In genomic region chr6:121337770-121338518, GRCm38 (mm10) we compare ENCODE assay signal across 9 mouse cellular contexts. TPM values are rescaled to one million over a fixed set of nuclear protein-coding genes. Genes with fewer than 3 reads are reported as not detected.
DNase-seq lines count a peak whose midpoint lies in the region; ATAC-seq and TF ChIP-seq lines count a peak whose summit lies in the region.
"Had no signal": no experiment of that assay in that cellular context is flagged by ENCODE, and none has a peak within 500 bp of the region (broad histone marks: within the 10 kb centered on the region; RNA-seq: fewer than 3 reads in every experiment).

No protein-coding gene starts in this region.

- no peaks in the 10 kb centered on the region; the same call in 1 of the 2 replicates for H3K27me3 ChIP-seq in cerebellum, adult 2 months (ENCODE audit: control insufficient read depth, insufficient read depth, low read length)
- H3K27me3 ChIP-seq in hindbrain, embryonic 10.5 days (ENCODE audit: insufficient read depth, poor library complexity, severe bottlenecking), result peaks cover 14% of the 10 kb centered on the region; the same call in 1 of the 2 replicates
- no peaks in the 10 kb centered on the region for H3K27me3 ChIP-seq in lung, embryonic 14.5 days (ENCODE audit: insufficient read depth, low read length)

- no peaks in the 10 kb centered on the region for H3K36me3 ChIP-seq in hindbrain, embryonic 10.5 days
- H3K36me3 ChIP-seq in lung, embryonic 14.5 days (ENCODE audit: insufficient read depth), result no peaks in the 10 kb centered on the region

- H3K27ac ChIP-seq in cerebellum, adult 2 months (ENCODE audit: insufficient read depth, low read length), result no peak overlapping the region
- H3K27ac ChIP-seq in hindbrain, embryonic 10.5 days, result no peak overlapping the region
- no peak overlapping the region for H3K27ac ChIP-seq in lung, embryonic 14.5 days (ENCODE audit: low read depth)

- WGBS in cerebellum, adult 2 months, result 12% methylated on average over 3 of the region's 3 CpGs
- WGBS in hindbrain, embryonic 10.5 days, result 29% methylated on average over 3 of the region's 3 CpGs
- 32% methylated on average over 3 of the region's 3 CpGs for WGBS in lung, embryonic 14.5 days

- H3K4me1 ChIP-seq in cerebellum, adult 2 months (ENCODE audit: control insufficient read depth, insufficient read depth, low read length), result no peaks in the 10 kb centered on the region
- H3K4me1 ChIP-seq in hindbrain, embryonic 10.5 days (replicated peaks), result peaks cover 11% of the 10 kb centered on the region; the same call in 1 of the 2 replicates
- H3K4me1 ChIP-seq in lung, embryonic 14.5 days (ENCODE audit: insufficient read depth), result no peaks in the 10 kb centered on the region

- ATAC-seq in frontal cortex, adult (ENCODE audit: low TSS enrichment), result peak; percentile 95
- ATAC-seq in lung, embryonic 14.5 days (ENCODE audit: insufficient read depth), result peak; percentile 79

- TF ChIP-seq CTCF in cerebellum, adult 2 months (IDR thresholded peaks at IDR 0.05; ENCODE audit: borderline replicate concordance, insufficient read depth, low read depth, low read length), result peak; percentile 80
- peak; percentile 94 for TF ChIP-seq CTCF in lung, embryonic 14.5 days (IDR thresholded peaks at IDR 0.05; ENCODE audit: low read depth)

- H3K9me3 ChIP-seq in hindbrain, embryonic 10.5 days, result no peaks in the 10 kb centered on the region
- no peaks in the 10 kb centered on the region for H3K9me3 ChIP-seq in lung, embryonic 14.5 days (ENCODE audit: low read depth, low read length)

- no peak overlapping the region for H3K4me3 ChIP-seq in cerebellum, adult 2 months (replicated peaks; ENCODE audit: insufficient read depth, low read depth, low read length)
- no peak overlapping the region for H3K4me3 ChIP-seq in hindbrain, embryonic 10.5 days
- H3K4me3 ChIP-seq in lung, embryonic 14.5 days (ENCODE audit: low read depth, low read length), result no peak overlapping the region
- H3K4me3 ChIP-seq: myocyte had no signal

- no peak overlapping the region for H3K4me2 ChIP-seq in lung, embryonic 14.5 days

- no peak for TF ChIP-seq POLR2A in cerebellum, adult 2 months (IDR thresholded peaks at IDR 0.05; ENCODE audit: borderline replicate concordance, insufficient read depth, low read length)

- no peak overlapping the region for H3K9ac ChIP-seq in lung, embryonic 14.5 days

- peak; percentile 82 for DNase-seq in Muller cell, postnatal 12 days (ENCODE audit: inconsistent ontology term)
- peak; percentile 59 to 66 for DNase-seq in cerebellum, adult 2 months
- peak; percentile 88 for DNase-seq in hindbrain, embryonic 10.5 days (ENCODE audit: low spot score)
- DNase-seq in layer of hippocampus, adult 8-10 months (ENCODE audit: low spot score in 2 of 2), result peak; percentile 68 to 90
- DNase-seq in lung, embryonic 14.5 days, result peak; percentile 92
- DNase-seq in ovary, adult 18-20 months (ENCODE audit: low spot score), result peak; percentile 35
- peak; percentile 53 to 69 for DNase-seq in thymus, adult 18-20 months

RNA-seq across cellular contexts. Expression of gene Slc6a12, which starts 4.9 kb away (rescaled TPM):
- polyA plus RNA-seq in cerebellum, adult 2 months (2012; rRNA removed), result 5.6 and 7.5 TPM in 2 replicates
- not detected in 2 replicates for polyA plus RNA-seq in hindbrain, embryonic 10.5 days (2016; fragmentation: Nextera tagmentation; extraction: Ambion mirVana)
- total RNA-seq in layer of hippocampus, adult 8-10 months (2022), result 1 to 10 TPM; 1.5 to 4.5 (median 2.6) TPM
- polyA plus RNA-seq in lung, embryonic 14.5 days (2014; fragmentation: Nextera tagmentation; extraction: Ambion mirVana), result not detected in 2 replicates
- polyA plus RNA-seq: myocyte had no signal

RNA-seq across cellular contexts. Expression of gene Slc6a13, which starts 37.9 kb away (rescaled TPM):
- 6.2 and 11.7 TPM in 2 replicates for polyA plus RNA-seq in cerebellum, adult 2 months (2012; rRNA removed)
- polyA plus RNA-seq in hindbrain, embryonic 10.5 days (2016; fragmentation: Nextera tagmentation; extraction: Ambion mirVana), result 1.4 and 1.7 TPM in 2 replicates
- total RNA-seq in layer of hippocampus, adult 8-10 months (2022), result 10 to 100 TPM; 10.7 to 18.0 (median 14.9) TPM
- polyA plus RNA-seq in lung, embryonic 14.5 days (2014; fragmentation: Nextera tagmentation; extraction: Ambion mirVana), result 0.92 and 0.96 TPM in 2 replicates

Comparison
In these comparisons a context has a peak if more than half of its experiments do, and no peak if none do; other contexts are left out.
1. DNase-seq: peak in every context shown above with its lines; median percentile 92 in lung, embryonic 14.5 days; 88 in hindbrain, embryonic 10.5 days; 82 in Muller cell, postnatal 12 days; 79 in layer of hippocampus, adult 8-10 months; 62 in cerebellum, adult 2 months; 61 in thymus, adult 18-20 months; 35 in ovary, adult 18-20 months.